Mouse (Mus musculus): ENCODE measurements around the gene Gnptab.
A peak's percentile ranks its signal among the peaks of the same experiment; 100 is the strongest.

Gnptab gene

DNA sequence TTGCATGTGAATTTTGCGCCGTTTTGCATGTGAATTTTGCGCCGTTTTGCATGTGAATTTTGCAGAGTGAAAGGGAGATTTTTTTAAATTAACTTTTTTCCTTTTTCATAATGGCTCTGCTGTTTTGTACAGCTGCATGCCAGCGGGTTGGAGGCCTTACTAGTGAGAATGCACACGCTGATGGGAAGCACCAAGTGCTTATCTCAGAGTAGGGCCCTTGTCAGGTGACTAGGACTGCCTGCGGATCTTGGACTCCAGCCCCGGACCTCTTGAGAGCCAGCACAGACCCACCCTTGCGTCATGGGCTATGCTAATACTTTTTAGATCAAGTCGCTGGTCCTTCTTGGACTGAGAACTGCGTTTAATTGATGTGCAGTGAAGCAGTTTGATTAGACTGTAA, 1.1 kb downstream of the Gnptab start:
- peak; percentile 60 for DNase-seq

DNA sequence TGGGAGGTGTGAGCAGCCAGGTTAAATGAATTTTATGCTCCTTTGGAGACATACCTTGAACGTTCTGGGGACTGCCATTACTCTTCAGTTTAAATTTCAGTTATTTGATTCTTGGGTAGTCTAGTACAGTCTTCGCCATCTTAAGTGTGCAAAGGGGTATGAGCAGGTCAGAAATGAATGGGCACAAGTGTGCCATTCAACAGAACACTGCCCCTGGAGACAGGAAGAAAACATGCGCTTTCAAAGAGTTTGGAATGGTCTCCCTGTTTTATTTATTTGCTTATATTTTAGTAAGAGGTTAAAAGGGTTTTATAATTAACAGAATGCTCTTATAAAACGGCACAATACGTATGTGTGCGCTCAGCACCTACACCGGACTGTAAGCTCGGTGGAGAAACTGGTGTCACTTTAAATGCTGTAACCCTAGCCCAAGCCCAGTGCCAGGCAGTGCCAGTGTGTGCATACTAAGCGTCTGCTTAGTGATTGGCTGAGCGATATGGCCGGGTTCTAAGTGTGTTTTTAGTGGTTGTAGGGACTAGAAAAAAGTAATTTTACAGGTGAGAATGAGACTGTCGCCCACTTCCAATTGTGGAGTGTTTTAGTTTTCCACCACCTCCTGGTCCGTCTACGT, 1.6 kb downstream of the Gnptab start:
- DNase-seq = no peak

- DNase-seq = no peak
These were observed 2.4 kb downstream of the Gnptab start for GRCm38 (mm10) chr10:88381286-88381685.

DNA sequence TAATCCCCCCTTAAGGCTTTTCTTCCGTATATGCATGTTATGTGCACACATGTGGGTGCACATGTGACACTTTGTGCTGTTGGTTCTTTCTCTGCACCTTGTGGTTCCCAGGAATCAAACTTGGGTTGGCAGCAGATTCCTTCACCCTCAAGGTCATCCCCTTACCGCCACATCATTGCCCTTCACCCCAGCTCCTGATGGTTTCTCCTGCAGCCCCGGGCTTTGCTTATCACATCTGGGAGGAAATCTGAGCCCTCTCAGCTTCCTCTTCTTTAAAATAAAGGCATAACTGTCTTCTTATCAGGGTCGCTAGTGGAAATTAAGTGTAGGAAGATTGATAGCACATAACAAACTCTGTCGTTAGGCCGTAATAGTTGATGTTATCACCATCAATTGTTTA, 3.1 kb downstream of the Gnptab start:
- DNase-seq = no peak

DNA sequence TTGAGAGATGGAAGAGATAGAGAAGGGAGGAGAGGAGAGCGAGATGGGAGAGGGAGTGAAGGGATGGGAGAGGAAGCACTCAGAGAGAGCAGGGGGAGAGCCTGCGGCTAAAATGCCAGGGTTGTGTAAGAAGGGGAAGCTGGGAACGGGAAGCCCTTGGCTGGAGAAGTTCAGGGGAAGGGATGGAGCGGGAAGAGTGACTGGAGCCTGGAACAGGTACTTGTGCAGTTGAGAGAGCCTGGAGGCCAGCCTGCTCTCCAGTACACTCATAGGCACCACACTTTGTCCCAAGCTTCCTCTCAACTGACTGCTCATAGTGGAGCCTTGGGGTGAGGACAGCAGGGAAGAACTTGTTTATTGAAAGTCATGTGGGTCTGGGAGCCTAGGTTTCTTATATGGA, 4.5 kb downstream of the Gnptab start:
- no peak for DNase-seq

DNA sequence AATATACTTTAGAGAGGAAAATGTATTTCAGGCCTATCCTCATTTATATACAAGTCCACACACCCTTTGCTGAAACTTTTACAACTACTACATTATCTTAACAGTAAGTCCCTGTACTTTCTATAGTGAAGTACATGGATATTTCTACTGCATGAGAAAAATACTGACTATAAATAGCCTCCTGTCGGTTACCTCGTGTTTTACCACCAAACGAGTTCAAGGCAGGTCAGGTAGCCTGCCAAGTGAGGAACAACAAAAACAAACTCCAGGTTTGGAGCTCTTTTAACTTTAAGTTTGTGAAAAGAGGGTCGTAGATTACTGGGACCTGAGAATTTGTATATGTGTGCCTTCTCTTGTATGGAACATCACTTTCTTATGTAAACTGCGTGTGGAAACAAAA, 5.1 kb downstream of the Gnptab start:
- DNase-seq = no peak

GRCm38 (mm10) chr10:88385290-88385689, 6.4 kb downstream of the Gnptab start:
- no peak for DNase-seq

DNA sequence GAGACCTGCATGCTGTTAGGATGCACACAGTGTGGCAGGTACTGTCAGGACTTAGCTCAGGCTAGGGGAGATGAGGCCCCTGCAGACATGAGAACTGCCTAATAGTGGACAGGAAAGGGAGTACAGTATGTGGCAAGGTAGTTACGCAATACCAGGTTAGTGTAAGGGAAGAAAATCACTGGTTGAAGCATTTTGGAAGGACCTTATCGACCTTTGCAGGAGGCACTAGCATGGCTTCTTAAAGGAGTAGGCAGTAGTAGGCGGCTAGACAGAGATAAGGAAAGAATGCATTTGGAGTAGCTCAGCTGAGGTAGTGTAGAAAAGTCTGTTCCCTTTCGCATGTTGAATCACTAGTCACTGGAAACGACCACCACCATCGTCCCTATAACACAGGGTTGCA, 6.8 kb downstream of the Gnptab start:
- no peak for DNase-seq

- no peak for DNase-seq
These were observed 7.3 kb downstream of the Gnptab start for GRCm38 (mm10) chr10:88386251-88386650.

- no peak for DNase-seq
These were observed 10.6 kb downstream of the Gnptab start for GRCm38 (mm10) chr10:88389576-88389975.

DNA sequence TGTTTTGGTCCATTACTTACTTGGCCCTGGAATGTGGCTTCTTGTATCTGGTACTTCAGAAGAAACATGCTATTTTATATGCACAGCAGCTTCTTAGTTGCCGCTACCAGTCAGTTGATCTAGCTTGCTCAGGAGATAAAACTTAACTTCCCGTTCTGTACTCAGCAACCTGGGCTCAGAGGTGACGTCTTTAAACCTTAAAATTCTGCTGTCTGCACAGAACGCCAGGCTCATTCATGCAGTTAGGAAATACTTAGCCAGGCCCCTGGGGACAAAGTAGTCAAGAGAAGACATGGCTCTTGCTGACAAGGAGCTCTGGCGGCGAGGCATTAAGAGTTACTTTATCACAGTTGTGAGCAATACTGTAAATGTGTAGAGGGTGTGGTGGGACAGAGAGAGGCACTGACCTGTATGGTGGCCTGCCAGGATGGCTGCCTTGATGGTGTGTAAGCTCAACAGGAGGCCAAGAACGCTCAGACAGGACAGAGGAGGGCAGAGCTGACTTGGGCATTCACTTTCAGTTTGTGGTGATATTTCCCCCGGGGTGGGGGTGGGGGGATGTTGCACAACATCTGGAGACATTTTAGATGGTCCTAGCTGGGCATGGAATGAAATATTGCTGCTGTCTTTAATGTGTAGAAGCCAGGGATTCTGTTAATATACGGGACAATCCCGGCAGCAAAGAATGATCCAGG, 11.3 kb downstream of the Gnptab start:
- DNase-seq = no peak

DNA sequence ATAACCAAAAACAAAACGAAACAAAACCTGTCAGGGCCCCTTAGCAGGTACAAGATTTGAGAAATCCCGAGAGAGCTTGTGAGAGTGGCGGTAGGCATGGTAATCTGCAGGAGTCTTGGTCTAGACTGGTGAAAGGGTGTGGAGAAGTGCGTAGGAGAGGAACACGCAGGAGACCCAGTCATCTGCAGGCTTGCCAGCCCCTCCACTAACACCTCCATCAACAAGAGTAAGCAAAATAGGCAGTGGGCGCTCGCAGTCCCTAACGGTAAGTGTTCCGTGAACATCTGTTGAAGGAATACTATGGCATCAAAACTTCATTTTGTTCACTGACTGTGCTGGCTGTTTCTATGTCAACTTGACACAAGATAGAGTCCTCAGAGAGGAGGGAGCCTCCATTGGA, 12.6 kb downstream of the Gnptab start:
- DNase-seq = no peak

DNA sequence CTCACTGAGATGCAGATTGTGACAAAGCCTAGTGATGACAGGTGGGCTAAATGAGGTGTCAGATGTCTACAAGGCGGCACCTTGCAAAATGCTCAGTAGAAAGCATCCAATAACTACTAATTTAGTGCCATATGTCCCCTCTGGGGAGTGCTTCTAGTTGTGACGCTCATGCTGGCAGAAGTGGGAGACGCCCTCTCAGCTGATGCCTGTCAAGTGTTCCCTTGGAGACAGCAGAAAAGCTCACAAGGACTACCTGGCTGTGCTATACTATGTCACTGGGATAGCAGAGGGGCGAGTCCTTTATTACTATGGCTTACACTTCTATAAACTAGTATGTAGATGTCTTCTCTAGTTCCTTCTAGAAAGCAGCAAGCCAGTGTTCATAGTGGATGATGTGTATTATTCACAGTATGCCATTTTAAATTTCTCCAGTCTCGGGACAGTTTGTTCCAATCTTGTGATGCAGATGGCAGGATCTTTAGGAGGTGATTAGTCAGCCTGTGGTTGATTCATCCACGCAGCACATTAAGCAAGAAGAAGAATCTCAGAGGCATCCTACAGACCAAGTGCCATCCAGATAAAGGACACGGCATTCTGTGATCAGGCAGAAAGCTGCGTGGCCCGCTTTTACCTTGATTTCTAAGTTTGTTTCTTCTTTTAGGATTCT, 13.4 kb downstream of the Gnptab start:
- DNase-seq = no peak

DNA sequence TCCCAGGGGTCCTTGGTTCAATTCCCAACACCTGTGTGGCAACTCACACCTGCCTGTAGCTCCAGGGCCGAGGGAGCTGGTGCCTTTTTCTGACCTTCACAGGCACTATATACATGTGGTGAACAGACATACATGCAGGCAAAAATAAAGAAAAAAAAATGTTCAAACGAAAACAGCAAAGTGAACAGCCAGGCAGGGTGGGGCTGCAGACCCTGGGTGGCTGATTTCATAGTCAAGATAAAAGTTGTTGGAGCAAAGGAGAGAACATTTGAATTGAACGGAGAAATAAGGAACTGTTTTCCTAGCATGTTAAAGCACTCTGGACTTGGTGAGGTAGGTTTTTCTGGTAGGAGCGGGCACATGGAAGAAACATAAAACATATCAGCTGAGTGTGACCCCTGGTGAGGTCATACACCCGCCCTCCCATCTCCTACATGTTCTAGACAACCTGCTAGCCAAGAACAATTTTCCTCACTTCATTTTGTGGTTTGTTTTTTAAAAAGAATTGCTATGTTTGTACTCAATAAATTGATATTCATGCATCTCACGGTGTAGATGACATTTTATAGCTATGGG, 19.8 kb downstream of the Gnptab start:
- DNase-seq = no peak

GRCm38 (mm10) chr10:88399271-88399670, 20.3 kb downstream of the Gnptab start:
- no peak for DNase-seq

- DNase-seq = no peak
These were observed 24.1 kb downstream of the Gnptab start for GRCm38 (mm10) chr10:88403021-88403420.

GRCm38 (mm10) chr10:88404220-88404619, 25.3 kb downstream of the Gnptab start:
- no peak for DNase-seq

GRCm38 (mm10) chr10:88405812-88406211, 26.9 kb downstream of the Gnptab start:
- DNase-seq = no peak

- no peak for DNase-seq
These were observed 29.1 kb downstream of the Gnptab start for GRCm38 (mm10) chr10:88407875-88408631.

- no peak for DNase-seq
These were observed 30.8 kb downstream of the Gnptab start for GRCm38 (mm10) chr10:88409751-88410150.

- DNase-seq = no peak
These were observed 33.5 kb downstream of the Gnptab start for GRCm38 (mm10) chr10:88412290-88412995.

GRCm38 (mm10) chr10:88417686-88418085, 38.8 kb downstream of the Gnptab start:
- DNase-seq = no peak

DNA sequence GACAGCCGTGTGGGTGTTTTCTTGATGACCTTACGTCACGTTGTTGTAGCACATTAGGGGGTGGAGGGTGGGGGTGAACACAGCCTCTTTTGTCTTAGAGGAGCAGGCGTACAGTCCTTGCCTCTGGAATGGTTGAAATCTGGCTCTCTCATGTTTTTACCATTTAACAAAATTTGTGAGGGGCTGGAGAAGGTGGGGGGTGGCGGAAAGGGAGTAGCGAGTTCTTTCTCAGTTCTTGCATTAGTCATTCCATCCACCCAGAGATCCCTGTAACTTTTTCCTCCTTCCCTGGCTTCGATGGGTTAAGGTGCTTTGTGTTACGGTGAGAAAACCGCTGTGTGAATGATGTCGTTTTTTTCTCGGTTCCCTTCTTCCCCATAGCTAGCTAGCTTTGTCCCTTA, 41.2 kb downstream of the Gnptab start:
- DNase-seq = no peak

Measured in cerebellum, adult 9-11 months (tissue).